Mouse (Mus musculus) midbrain, embryonic 16.5 days (tissue): ENCODE results near the gene Fam71e1. TPM values are rescaled to one million over a fixed set of nuclear protein-coding genes. Genes with fewer than 3 reads are reported as not detected.

Source experiments
- ATAC-seq: fragments of 200-750 bp; cut with Nextera tagmentation; 2 replicates; pipeline ENCODE4 v1.8.0; 2017; ENCODE audit warnings: moderate TSS enrichment
- H3K27ac ChIP-seq: fragments of 300-500 bp; sonication (generic); 2 replicates; pipeline ENCODE4 v1.5.1; 2014; ENCODE audit warnings: mild to moderate bottlenecking, low read length, mixed read lengths
- H3K27me3 ChIP-seq: fragments of 300-500 bp; sonication (generic); 2 replicates; pipeline ENCODE4 v1.6.1; 2014; ENCODE audit warnings: low read depth, low read length, mixed read lengths; ENCODE audit not compliant: control insufficient read depth, insufficient read depth
- H3K36me3 ChIP-seq: fragments of 300-500 bp; sonication (generic); 2 replicates; pipeline ENCODE4 v1.6.1; 2014; ENCODE audit warnings: mild to moderate bottlenecking, low read length, moderate library complexity, mixed read lengths; ENCODE audit not compliant: control insufficient read depth, insufficient read depth
- H3K4me1 ChIP-seq: fragments of 300-500 bp; sonication (generic); 2 replicates; pipeline ENCODE4 v1.6.1; 2014; ENCODE audit warnings: mild to moderate bottlenecking, low read length, mixed read lengths; ENCODE audit not compliant: control insufficient read depth, insufficient read depth
- H3K4me2 ChIP-seq: fragments of 300-500 bp; sonication (generic); 2 replicates; pipeline ENCODE4 v1.6.1; 2014; ENCODE audit warnings: mild to moderate bottlenecking, low read length, mixed read lengths
- H3K4me3 ChIP-seq: fragments of 300-500 bp; sonication (generic); 2 replicates; pipeline ENCODE4 v1.5.1; 2014; ENCODE audit warnings: low read depth, mild to moderate bottlenecking, low read length, moderate library complexity, mixed read lengths
- H3K9ac ChIP-seq: fragments of 300-500 bp; sonication (generic); 2 replicates; pipeline ENCODE4 v1.6.1; 2014; ENCODE audit warnings: low read depth, low read length, mixed read lengths
- H3K9me3 ChIP-seq: fragments of 300-500 bp; sonication (generic); replicated peaks from 2 replicates; pipeline ENCODE4 v1.6.1; 2014; ENCODE audit warnings: mild to moderate bottlenecking, low read length, mixed read lengths; ENCODE audit not compliant: control insufficient read depth, poor library complexity, severe bottlenecking
- WGBS: fragments of 180-500 bp; shearing (Covaris S2); extraction: QIAGEN DNeasy Blood & Tissue Kit; methylation state at CpG from one replicate; pipeline ENCODE4 v1.1.7; 2014; 5-methylcytosine and 5-hydroxymethylcytosine counted together
- polyA plus RNA-seq: library from polyadenylated mRNA; unstranded; fragments of >200 nt; fragmentation: Nextera tagmentation; extraction: Ambion mirVana; gene quantifications from 2 replicates; pipeline ENCODE4 v1.2.1, GENCODE M21; 2015

Fam71e1 gene
- polyA plus RNA-seq, 1 experiment from 2014 or later: 24.2 TPM

GRCm38 (mm10) chr7:44469677-44470675 is 26.4 kb upstream of the Fam71e1 start:
- peaks cover 39% of the 10 kb centered on the region for H3K4me1 ChIP-seq
- H3K9me3 ChIP-seq: no peaks in the 10 kb centered on the region
- no peaks in the 10 kb centered on the region for H3K27me3 ChIP-seq
- H3K27ac ChIP-seq: peak overlapping the region; percentile 94
- no peak overlapping the region for H3K4me3 ChIP-seq
- no peaks in the 10 kb centered on the region for H3K36me3 ChIP-seq
- H3K4me2 ChIP-seq: no peak overlapping the region
- peak overlapping the region; percentile 37 for H3K9ac ChIP-seq
- WGBS: 92% methylated on average over 14 of the region's 16 CpGs
- no peak for ATAC-seq

- Histone ChIP-seq H3K27me3 (no peaks in the 10 kb centered on the region), H3K9ac (no peak overlapping the region), H3K4me2 (no peak overlapping the region), H3K9me3 (no peaks in the 10 kb centered on the region), H3K4me1 (peaks cover 34% of the 10 kb centered on the region), H3K27ac (no peak overlapping the region), H3K36me3 (no peaks in the 10 kb centered on the region), H3K4me3 (no peak overlapping the region)
- WGBS: 85% methylated on average over 16 of the region's 16 CpGs
- no peak for ATAC-seq
Measured at GRCm38 (mm10) chr7:44470696-44471612, 25.4 kb upstream of the Fam71e1 start.

GRCm38 (mm10) chr7:44471880-44472557 is 24.4 kb upstream of the Fam71e1 start:
- no peaks in the 10 kb centered on the region for H3K9me3 ChIP-seq
- no peak overlapping the region for H3K4me3 ChIP-seq
- no peak for ATAC-seq
- H3K36me3 ChIP-seq: no peaks in the 10 kb centered on the region
- no peak overlapping the region for H3K27ac ChIP-seq
- H3K4me2 ChIP-seq: no peak overlapping the region
- H3K4me1 ChIP-seq: peaks cover 29% of the 10 kb centered on the region
- H3K27me3 ChIP-seq: no peaks in the 10 kb centered on the region
- no peak overlapping the region for H3K9ac ChIP-seq
- 44% methylated on average over 6 of the region's 6 CpGs for WGBS

GRCm38 (mm10) chr7:44472558-44472885 is 23.9 kb upstream of the Fam71e1 start:
- Histone ChIP-seq H3K27me3 (no peaks in the 10 kb centered on the region), H3K9me3 (no peaks in the 10 kb centered on the region), H3K36me3 (no peaks in the 10 kb centered on the region), H3K9ac (no peak overlapping the region), H3K4me3 (no peak overlapping the region), H3K4me2 (no peak overlapping the region), H3K27ac (no peak overlapping the region), H3K4me1 (peaks cover 25% of the 10 kb centered on the region)
- ATAC-seq: no peak
- WGBS: 33% methylated on average over 1 of the region's 1 CpGs

- 63% methylated on average over 9 of the region's 9 CpGs for WGBS
- Histone ChIP-seq H3K4me1 (peaks cover 25% of the 10 kb centered on the region), H3K27ac (no peak overlapping the region), H3K9ac (peak overlapping the region; percentile 30; the same call in 1 of the 2 replicates), H3K4me2 (no peak overlapping the region), H3K4me3 (no peak overlapping the region), H3K9me3 (no peaks in the 10 kb centered on the region), H3K36me3 (no peaks in the 10 kb centered on the region), H3K27me3 (no peaks in the 10 kb centered on the region; the same call in 1 of the 2 replicates)
- no peak for ATAC-seq
Measured at GRCm38 (mm10) chr7:44472961-44473646, 23.3 kb upstream of the Fam71e1 start.

DNA sequence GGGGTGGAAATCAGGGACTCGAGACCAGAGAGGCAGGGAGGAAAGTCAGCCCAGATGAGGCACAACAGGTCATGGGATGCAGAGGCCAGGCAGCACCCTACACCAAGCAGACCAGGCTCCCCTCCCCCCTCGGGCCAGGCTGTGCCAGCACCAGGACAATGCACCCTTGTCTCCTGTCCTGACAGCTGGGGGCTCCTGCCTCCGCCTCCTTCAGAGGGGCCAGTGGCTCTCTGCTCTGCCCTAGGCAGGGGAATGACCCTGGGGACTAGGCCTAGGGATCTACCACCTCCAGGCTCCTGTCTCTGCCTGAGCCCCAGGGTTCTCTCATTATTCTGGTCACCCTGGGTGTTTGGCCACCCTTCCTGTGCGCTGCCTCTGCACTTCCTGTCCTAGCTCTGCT is 22.0 kb upstream of the Fam71e1 start:
- Histone ChIP-seq H3K4me2 (no peak overlapping the region), H3K9me3 (no peaks in the 10 kb centered on the region), H3K36me3 (no peaks in the 10 kb centered on the region), H3K4me3 (no peak overlapping the region), H3K4me1 (peaks cover 15% of the 10 kb centered on the region), H3K27me3 (no peaks in the 10 kb centered on the region; the same call in 1 of the 2 replicates), H3K9ac (no peak overlapping the region), H3K27ac (peak overlapping the region; percentile 40)
- WGBS: 17% methylated on average over 3 of the region's 4 CpGs
- peak; percentile 56; the same call in 1 of the 2 replicates for ATAC-seq

- 27% methylated on average over 5 of the region's 5 CpGs for WGBS
- H3K36me3 ChIP-seq: no peaks in the 10 kb centered on the region
- H3K4me2 ChIP-seq: no peak overlapping the region
- peak overlapping the region; percentile 40 for H3K27ac ChIP-seq
- H3K9ac ChIP-seq: peak overlapping the region; percentile 31; the same call in 1 of the 2 replicates
- H3K27me3 ChIP-seq: no peaks in the 10 kb centered on the region; the same call in 1 of the 2 replicates
- H3K4me1 ChIP-seq: peaks cover 11% of the 10 kb centered on the region
- ATAC-seq: no peak
- H3K4me3 ChIP-seq: no peak overlapping the region
- no peaks in the 10 kb centered on the region for H3K9me3 ChIP-seq
Measured at GRCm38 (mm10) chr7:44475046-44475614, 21.3 kb upstream of the Fam71e1 start.
